Mouse (Mus musculus): ENCODE data around the gene Npcd. TPM values are rescaled to one million over a fixed set of nuclear protein-coding genes. Genes with fewer than 3 reads are reported as not detected.

Gene Npcd
- polyA plus RNA-seq, 1 experiment from 2014 or later, result 0.98 TPM

- ATAC-seq (replicated peaks), result no peak
- no peak overlapping the region for H3K4me3 ChIP-seq
- 92% methylated on average over 5 of the region's 5 CpGs for WGBS
Observed at GRCm38 (mm10) chr15:79858979-79859378, 24.9 kb upstream of the Npcd start.

GRCm38 (mm10) chr15:79850143-79850542, 16.1 kb upstream of the Npcd start:
- Histone ChIP-seq H3K36me3 (replicated peaks) (no peaks in the 10 kb centered on the region), H3K4me3 (no peak overlapping the region)
- WGBS, result 98% methylated on average over 2 of the region's 2 CpGs

More at GRCm38 (mm10) chr15:79858979-79859378, 24.9 kb upstream of the Npcd start:
- Histone ChIP-seq H3K27me3 (replicated peaks) (no peaks in the 10 kb centered on the region), H3K36me3 (replicated peaks) (no peaks in the 10 kb centered on the region), H3K9me3 (no peaks in the 10 kb centered on the region), H3K4me1 (no peaks in the 10 kb centered on the region), H3K27ac (no peak overlapping the region), H3K9ac (no peak overlapping the region), H3K4me2 (no peak overlapping the region)

GRCm38 (mm10) chr15:79847100-79847499, 13.1 kb upstream of the Npcd start:
- H3K4me1 ChIP-seq, result peaks cover 7% of the 10 kb centered on the region; the same call in 1 of the 2 replicates
- no peaks in the 10 kb centered on the region for H3K9me3 ChIP-seq
- 17% methylated on average over 5 of the region's 5 CpGs for WGBS
- H3K4me3 ChIP-seq, result no peak overlapping the region
- H3K27ac ChIP-seq, result no peak overlapping the region
- ATAC-seq (replicated peaks), result no peak
- H3K9ac ChIP-seq, result no peak overlapping the region
- H3K27me3 ChIP-seq (replicated peaks), result no peaks in the 10 kb centered on the region
- no peaks in the 10 kb centered on the region for H3K36me3 ChIP-seq (replicated peaks)
- no peak overlapping the region for H3K4me2 ChIP-seq

More at GRCm38 (mm10) chr15:79850143-79850542, 16.1 kb upstream of the Npcd start:
- no peak for ATAC-seq (replicated peaks)
- no peak overlapping the region for H3K9ac ChIP-seq
- no peak overlapping the region for H3K4me2 ChIP-seq
- no peaks in the 10 kb centered on the region for H3K9me3 ChIP-seq
- peaks cover 7% of the 10 kb centered on the region; the same call in 1 of the 2 replicates for H3K4me1 ChIP-seq
- H3K27ac ChIP-seq, result no peak overlapping the region
- no peaks in the 10 kb centered on the region for H3K27me3 ChIP-seq (replicated peaks)

- H3K9me3 ChIP-seq, result no peaks in the 10 kb centered on the region
- no peaks in the 10 kb centered on the region for H3K36me3 ChIP-seq (replicated peaks)
- no peaks in the 10 kb centered on the region for H3K27me3 ChIP-seq (replicated peaks)
- H3K4me3 ChIP-seq, result no peak overlapping the region
- peaks cover 7% of the 10 kb centered on the region; the same call in 1 of the 2 replicates for H3K4me1 ChIP-seq
- H3K9ac ChIP-seq, result no peak overlapping the region
- no peak overlapping the region for H3K4me2 ChIP-seq
- 73% methylated on average over 4 of the region's 4 CpGs for WGBS
- no peak for ATAC-seq (replicated peaks)
- no peak overlapping the region for H3K27ac ChIP-seq
Observed at GRCm38 (mm10) chr15:79845986-79846385, 11.9 kb upstream of the Npcd start.

GRCm38 (mm10) chr15:79842985-79843384, 8.9 kb upstream of the Npcd start:
- no peak overlapping the region for H3K9ac ChIP-seq
- H3K4me3 ChIP-seq, result no peak overlapping the region
- no peaks in the 10 kb centered on the region for H3K36me3 ChIP-seq (replicated peaks)
- peaks cover 7% of the 10 kb centered on the region; the same call in 1 of the 2 replicates for H3K4me1 ChIP-seq
- no peaks in the 10 kb centered on the region for H3K9me3 ChIP-seq
- ATAC-seq (replicated peaks), result no peak
- H3K27ac ChIP-seq, result no peak overlapping the region
- no peaks in the 10 kb centered on the region for H3K27me3 ChIP-seq (replicated peaks)
- 82% methylated on average over 3 of the region's 3 CpGs for WGBS
- H3K4me2 ChIP-seq, result no peak overlapping the region

GRCm38 (mm10) chr15:79840281-79840680, 6.2 kb upstream of the Npcd start:
- Histone ChIP-seq H3K4me3 (no peak overlapping the region), H3K4me2 (no peak overlapping the region), H3K9me3 (no peaks in the 10 kb centered on the region), H3K36me3 (replicated peaks) (no peaks in the 10 kb centered on the region), H3K9ac (no peak overlapping the region), H3K27me3 (replicated peaks) (no peaks in the 10 kb centered on the region), H3K27ac (no peak overlapping the region), H3K4me1 (peaks cover 8% of the 10 kb centered on the region)
- no peak for ATAC-seq (replicated peaks)
- 72% methylated on average over 2 of the region's 2 CpGs for WGBS

- no peak for ATAC-seq (replicated peaks)
- WGBS, result 31% methylated on average over 9 of the region's 9 CpGs
- peaks cover 48% of the 10 kb centered on the region for H3K4me1 ChIP-seq
Observed at GRCm38 (mm10) chr15:79834881-79835260, 834 bp upstream of the Npcd start.

GRCm38 (mm10) chr15:79833251-79834050, 586 bp downstream of the Npcd start:
- peak; percentile 18 for ATAC-seq (replicated peaks)
- Histone ChIP-seq H3K4me3 (peak overlapping the region; percentile 87), H3K27ac (peak overlapping the region; percentile 99), H3K36me3 (replicated peaks) (no peaks in the 10 kb centered on the region), H3K4me2 (peak overlapping the region; percentile 95), H3K9me3 (no peaks in the 10 kb centered on the region), H3K9ac (peak overlapping the region; percentile 96), H3K4me1 (peaks cover 63% of the 10 kb centered on the region), H3K27me3 (replicated peaks) (no peaks in the 10 kb centered on the region)
- under 1% methylated on average over 41 of the region's 41 CpGs for WGBS

More at GRCm38 (mm10) chr15:79834881-79835260, 834 bp upstream of the Npcd start:
- no peaks in the 10 kb centered on the region for H3K27me3 ChIP-seq (replicated peaks)
- H3K9ac ChIP-seq, result peak overlapping the region; percentile 59; the same call in 1 of the 2 replicates
- no peaks in the 10 kb centered on the region for H3K36me3 ChIP-seq (replicated peaks)
- H3K4me3 ChIP-seq, result peak overlapping the region; percentile 87
- peak overlapping the region; percentile 99 for H3K27ac ChIP-seq
- H3K9me3 ChIP-seq, result no peaks in the 10 kb centered on the region
- peak overlapping the region; percentile 95 for H3K4me2 ChIP-seq

- ATAC-seq (replicated peaks), result no peak
- 10% methylated on average over 18 of the region's 18 CpGs for WGBS
- no peaks in the 10 kb centered on the region for H3K27me3 ChIP-seq (replicated peaks)
Observed at GRCm38 (mm10) chr15:79832064-79832900, 1.8 kb downstream of the Npcd start.

GRCm38 (mm10) chr15:79830388-79830787, 3.6 kb downstream of the Npcd start:
- no peak overlapping the region for H3K9ac ChIP-seq
- 0 out of 2 replicates have a peak, but pooled peaks cover 5% of the 10 kb centered on the region for H3K36me3 ChIP-seq (replicated peaks)
- peak overlapping the region; percentile 34; the same call in 1 of the 2 replicates for H3K27ac ChIP-seq
- H3K9me3 ChIP-seq, result no peaks in the 10 kb centered on the region
- H3K4me3 ChIP-seq, result no peak overlapping the region
- H3K27me3 ChIP-seq (replicated peaks), result no peaks in the 10 kb centered on the region
- H3K4me2 ChIP-seq, result no peak overlapping the region
- no peak for ATAC-seq (replicated peaks)
- peaks cover 85% of the 10 kb centered on the region for H3K4me1 ChIP-seq
- WGBS, result 7% methylated on average over 4 of the region's 4 CpGs

More at GRCm38 (mm10) chr15:79832064-79832900, 1.8 kb downstream of the Npcd start:
- Histone ChIP-seq H3K9ac (peak overlapping the region; percentile 96), H3K4me1 (peaks cover 74% of the 10 kb centered on the region), H3K36me3 (replicated peaks) (no peaks in the 10 kb centered on the region), H3K4me2 (peak overlapping the region; percentile 95), H3K4me3 (peak overlapping the region; percentile 87), H3K9me3 (no peaks in the 10 kb centered on the region), H3K27ac (peak overlapping the region; percentile 99)

GRCm38 (mm10) chr15:79829431-79829830, 4.6 kb downstream of the Npcd start:
- 70% methylated on average over 5 of the region's 5 CpGs for WGBS
- 0 out of 2 replicates have a peak overlapping the region, but pooled peaks have one; percentile 21 for H3K4me2 ChIP-seq
- no peaks in the 10 kb centered on the region for H3K9me3 ChIP-seq
- no peak overlapping the region for H3K27ac ChIP-seq
- no peaks in the 10 kb centered on the region for H3K27me3 ChIP-seq (replicated peaks)
- H3K9ac ChIP-seq, result no peak overlapping the region
- H3K4me3 ChIP-seq, result no peak overlapping the region
- peaks cover 85% of the 10 kb centered on the region for H3K4me1 ChIP-seq
- no peak for ATAC-seq (replicated peaks)
- 0 out of 2 replicates have a peak, but pooled peaks cover 5% of the 10 kb centered on the region for H3K36me3 ChIP-seq (replicated peaks)
